Mouse (Mus musculus): ENCODE results near the gene Pimreg. TPM values are rescaled to one million over a fixed set of nuclear protein-coding genes. Genes with fewer than 3 reads are reported as not detected.

Pimreg gene
- total RNA-seq (2023): 0.38 to 2.0 TPM (median 0.39 TPM) in 3 of 4 replicates, not detected in the other

DNA sequence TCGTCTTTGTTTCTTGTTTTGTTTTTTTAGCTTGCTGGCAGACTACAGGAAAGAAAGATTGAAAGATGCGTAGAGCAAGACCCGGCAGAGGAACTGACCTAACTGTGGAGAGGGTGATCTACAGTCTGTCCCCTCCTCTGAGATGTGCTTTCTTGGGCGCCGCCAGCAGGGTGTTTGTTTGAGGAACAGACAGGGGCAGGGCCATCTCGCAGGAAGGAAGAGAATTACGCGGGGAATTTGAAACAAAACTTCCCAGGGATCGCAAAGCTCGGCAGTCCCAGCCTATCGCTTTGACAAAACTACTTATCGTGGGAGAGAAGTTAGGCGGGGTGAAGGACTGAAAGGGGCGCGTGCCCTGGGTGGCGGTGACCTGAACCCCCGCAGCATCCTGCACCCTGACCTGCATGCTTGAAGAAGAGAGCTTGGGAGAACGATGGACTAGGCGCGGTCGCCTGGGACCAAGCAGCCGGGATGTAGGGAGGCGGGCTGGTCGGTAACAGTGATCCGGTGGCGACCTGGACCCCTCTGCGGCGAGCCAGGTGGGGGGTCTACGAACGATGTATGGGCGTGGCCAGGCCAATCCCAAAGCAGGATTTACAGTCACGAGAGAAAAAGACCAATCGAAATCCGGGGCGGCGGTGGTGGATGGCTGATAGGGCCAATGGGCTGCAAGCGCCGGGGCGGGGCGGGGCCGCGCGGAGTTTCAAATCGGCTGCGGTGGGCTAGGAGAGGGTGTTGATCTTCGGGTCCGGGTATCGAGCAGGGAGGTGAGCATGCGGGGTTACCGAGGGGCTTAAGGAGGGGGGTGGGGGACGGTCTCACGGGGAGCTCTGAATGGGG lies at the start of gene Pimreg:
Pimreg (plus strand) TSS at position 265 of the 840 bp plus-strand sequence.

DNA sequence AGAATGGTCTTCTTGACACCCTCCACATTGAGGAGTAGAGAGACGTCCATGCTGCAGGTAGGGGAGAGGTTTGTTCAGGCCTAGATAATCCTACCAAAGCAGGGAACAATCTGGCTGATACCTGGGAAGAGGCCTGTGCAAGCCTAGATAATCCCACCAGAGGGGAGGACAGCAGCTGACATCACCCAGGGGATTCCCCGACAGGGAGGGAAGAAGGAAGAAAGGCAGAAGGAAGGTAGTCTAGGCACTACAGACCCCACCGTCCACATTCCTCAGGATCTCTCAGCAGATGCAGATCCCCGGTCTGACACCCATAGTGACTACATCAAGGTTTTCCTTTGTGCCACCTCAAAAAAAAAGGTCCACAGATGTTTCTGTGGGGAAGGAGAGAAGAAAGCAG lies 4.4 kb upstream of the Pimreg start, which contains the start of gene Aipl1:
Aipl1 (minus strand) TSS at position 101 of the 400 bp plus-strand sequence.

Other genes with a start within 250 kb of the Pimreg start
- gene Aipl1, start 4.5 kb upstream of the Pimreg start, total RNA-seq (2023): not detected in 4 replicates
- gene Pitpnm3, start 93.7 kb downstream of the Pimreg start, total RNA-seq (2023): not detected in 4 replicates
- gene Gm43951, start 164.8 kb downstream of the Pimreg start, total RNA-seq (2023): 0.89 to 1.7 TPM (median 1.3 TPM) in 4 replicates
- 11.5 to 14.2 TPM (median 12.9 TPM) in 4 replicates for gene 4933427D14Rik, start 165.4 kb downstream of the Pimreg start, total RNA-seq (2023)
- 28.8 to 33.8 TPM (median 31.2 TPM) in 4 replicates for gene Txndc17, start 165.5 kb downstream of the Pimreg start, total RNA-seq (2023)
- 39.0 to 45.6 TPM (median 41.8 TPM) in 4 replicates for gene Med31, start 173.6 kb downstream of the Pimreg start, total RNA-seq (2023)
- gene Slc13a5, start 225.2 kb downstream of the Pimreg start, total RNA-seq (2023): not detected in 4 replicates